Comparison of ENCODE assay signal across 8 mouse cellular contexts in the genomic region with DNA sequence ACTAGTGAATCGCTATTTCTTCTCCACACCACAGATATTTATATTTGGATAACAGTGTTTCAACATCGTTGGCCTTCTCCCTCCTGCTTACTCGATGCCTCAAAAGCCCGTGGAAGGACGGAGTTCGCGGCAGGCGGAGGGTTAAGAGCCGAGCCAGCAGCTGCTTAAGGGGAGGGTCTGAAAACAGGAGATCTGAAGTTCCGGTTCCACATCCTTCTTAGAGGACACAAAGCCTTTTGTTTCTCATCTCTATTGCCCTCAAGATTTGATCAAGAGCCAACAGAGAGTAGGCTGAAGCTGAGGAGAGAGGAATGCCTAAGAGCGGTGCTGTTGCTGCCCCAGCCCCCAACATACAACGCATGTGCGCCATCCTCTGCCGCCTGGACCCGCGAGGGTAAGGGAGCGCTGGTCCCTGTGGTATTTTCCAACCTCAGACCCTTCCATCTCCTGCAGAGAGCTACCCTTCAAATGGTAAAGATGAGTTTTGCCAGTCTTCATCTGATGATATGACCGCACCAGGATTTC. TPM values are rescaled to one million over a fixed set of nuclear protein-coding genes. Genes with fewer than 3 reads are reported as not detected.
DNase-seq lines count a peak whose midpoint lies in the region; ATAC-seq lines count a peak whose summit lies in the region.

No protein-coding gene starts in this region.

- no peak overlapping the region for H3K27ac ChIP-seq in hindbrain, embryonic 15.5 days (replicated peaks)
- no peak overlapping the region for H3K27ac ChIP-seq in midbrain, embryonic 16.5 days (ENCODE audit: low read length)

- intact Hi-C loops in heart, postnatal 25 days (cut with DNase I): no loop called here
- intact Hi-C loops in left cerebral cortex, postnatal 4 days (cut with DNase I): no loop called here

- peak; percentile 9 for DNase-seq in heart, adult 8-10 months (ENCODE audit: low spot score)
- no peak for DNase-seq in heart, postnatal 25 days (ENCODE audit: low spot score)
- DNase-seq in embryo, embryonic 10.5 days (ENCODE audit: low spot score): peak; percentile 47
- DNase-seq in adrenal gland, postnatal 14 days: no peak
- DNase-seq in frontal cortex, postnatal 36 days (ENCODE audit: low spot score in 2 of 2): no peak
- no peak for DNase-seq in left cerebral cortex, postnatal 4 days

- peak; percentile 57; the same call in 1 of the 2 replicates for ATAC-seq in hindbrain, embryonic 15.5 days (ENCODE audit: low FRiP score, low read depth)
- ATAC-seq in midbrain, embryonic 16.5 days: no peak

- H3K4me1 ChIP-seq in hindbrain, embryonic 15.5 days (replicated peaks): no peaks in the 10 kb centered on the region
- H3K4me1 ChIP-seq in midbrain, embryonic 16.5 days (ENCODE audit: control insufficient read depth, insufficient read depth, low read length): peaks cover 3% of the 10 kb centered on the region; the same call in 1 of the 2 replicates

- H3K4me2 ChIP-seq in hindbrain, embryonic 15.5 days: peak overlapping the region; percentile 46
- H3K4me2 ChIP-seq in midbrain, embryonic 16.5 days (ENCODE audit: low read length): peak overlapping the region; percentile 48

- no peak overlapping the region for H3K9ac ChIP-seq in hindbrain, embryonic 15.5 days
- H3K9ac ChIP-seq in midbrain, embryonic 16.5 days (ENCODE audit: low read depth, low read length): no peak overlapping the region; the same call in 1 of the 2 replicates

- no peaks in the 10 kb centered on the region for H3K36me3 ChIP-seq in hindbrain, embryonic 15.5 days
- no peaks in the 10 kb centered on the region for H3K36me3 ChIP-seq in midbrain, embryonic 16.5 days (ENCODE audit: control insufficient read depth, insufficient read depth, low read length)

- no peaks in the 10 kb centered on the region for H3K9me3 ChIP-seq in hindbrain, embryonic 15.5 days
- no peaks in the 10 kb centered on the region for H3K9me3 ChIP-seq in midbrain, embryonic 16.5 days (replicated peaks; ENCODE audit: control insufficient read depth, low read length, poor library complexity, severe bottlenecking)

- H3K27me3 ChIP-seq in hindbrain, embryonic 15.5 days: no peaks in the 10 kb centered on the region
- H3K27me3 ChIP-seq in midbrain, embryonic 16.5 days (ENCODE audit: control insufficient read depth, insufficient read depth, low read depth, low read length): no peaks in the 10 kb centered on the region

- WGBS in hindbrain, embryonic 15.5 days: 24% methylated on average over 18 of the region's 18 CpGs
- 26% methylated on average over 18 of the region's 18 CpGs for WGBS in midbrain, embryonic 16.5 days

- peak overlapping the region; percentile 25 for H3K4me3 ChIP-seq in hindbrain, embryonic 15.5 days
- peak overlapping the region; percentile 26 for H3K4me3 ChIP-seq in midbrain, embryonic 16.5 days (ENCODE audit: low read depth, low read length)

RNA-seq across cellular contexts. Expression of gene Gne, which starts 22.4 kb away (rescaled TPM):
- 10 to 100 TPM; 27.6 to 37.9 (median 30.9) TPM for total RNA-seq in heart, adult 8-10 months (2022)
- total RNA-seq in heart, postnatal 25 days (2021): 10 to 100 TPM; 25.7 to 28.7 TPM
- 25.1 and 28.6 TPM in 2 replicates for polyA plus RNA-seq in hindbrain, embryonic 15.5 days (2015; fragmentation: Nextera tagmentation; extraction: Ambion mirVana)
- polyA plus RNA-seq in midbrain, embryonic 16.5 days (2015; fragmentation: Nextera tagmentation; extraction: Ambion mirVana): 29.9 TPM in 2 replicates
- total RNA-seq in adrenal gland, postnatal 14 days (2021): 36.9 and 45.8 TPM in 2 replicates
- 10 to 100 TPM; 46.3 to 51.6 TPM for total RNA-seq in left cerebral cortex, postnatal 4 days (2021)

Comparison
In these comparisons a context has a peak if more than half of its experiments do, and no peak if none do; other contexts are left out.
1. DNase-seq: peak in heart, adult 8-10 months (single experiment) and embryo, embryonic 10.5 days (single experiment); none in heart, postnatal 25 days (single experiment), adrenal gland, postnatal 14 days (single experiment), frontal cortex, postnatal 36 days (0 of 2) and left cerebral cortex, postnatal 4 days (single experiment).